Mouse (Mus musculus) lung, adult 2 months (tissue): ENCODE data around the gene Traf3ip1. TPM values are rescaled to one million over a fixed set of nuclear protein-coding genes. Genes with fewer than 3 reads are reported as not detected.
"Not testable (repeated sequence)": the region's sequence is repeated elsewhere in the genome, so short reads cannot be mapped to it uniquely, and the experiment has no call there.

Experiments
- DNase-seq: peaks from one replicate; pipeline ENCODE4 v3.0.0; 2022
- H3K4me1 ChIP-seq: fragments of 200-500 bp; 2 replicates; pipeline ENCODE4 v1.6.1; 2011; ENCODE audit warnings: low read length; ENCODE audit not compliant: control insufficient read depth, insufficient read depth
- H3K4me3 ChIP-seq: fragments of 200-500 bp; replicated peaks from 2 replicates; pipeline ENCODE3; 2011; ENCODE audit warnings: low read depth, mild to moderate bottlenecking, control low read depth, low read length; ENCODE audit errors: extremely low read depth
- CTCF ChIP-seq: fragments of 200-500 bp; IDR thresholded peaks from 2 replicates; pipeline ENCODE4 v1.5.1; 2011; ENCODE audit warnings: mild to moderate bottlenecking, low read length, control low read depth; ENCODE audit not compliant: insufficient read depth
- POLR2A ChIP-seq: fragments of 200-500 bp; IDR thresholded peaks from 2 replicates; pipeline ENCODE4 v1.6.1; 2011; ENCODE audit warnings: low read depth, mild to moderate bottlenecking, control low read depth, low read length, borderline replicate concordance; ENCODE audit errors: extremely low read depth
- WGBS: fragments of 180-500 bp; shearing (Covaris S2); methylation state at CpG from one replicate; pipeline ENCODE4 v1.1.7; 2018; 5-methylcytosine and 5-hydroxymethylcytosine counted together
- polyA plus RNA-seq: library from polyadenylated mRNA; depleted of rRNA; stranded (reverse); fragments of >200 nt; gene quantifications from 2 replicates; pipeline ENCODE4 v1.2.3, GENCODE M21; 2012

Traf3ip1 gene
- polyA plus RNA-seq, 1 experiment = 20.2 TPM

DNA sequence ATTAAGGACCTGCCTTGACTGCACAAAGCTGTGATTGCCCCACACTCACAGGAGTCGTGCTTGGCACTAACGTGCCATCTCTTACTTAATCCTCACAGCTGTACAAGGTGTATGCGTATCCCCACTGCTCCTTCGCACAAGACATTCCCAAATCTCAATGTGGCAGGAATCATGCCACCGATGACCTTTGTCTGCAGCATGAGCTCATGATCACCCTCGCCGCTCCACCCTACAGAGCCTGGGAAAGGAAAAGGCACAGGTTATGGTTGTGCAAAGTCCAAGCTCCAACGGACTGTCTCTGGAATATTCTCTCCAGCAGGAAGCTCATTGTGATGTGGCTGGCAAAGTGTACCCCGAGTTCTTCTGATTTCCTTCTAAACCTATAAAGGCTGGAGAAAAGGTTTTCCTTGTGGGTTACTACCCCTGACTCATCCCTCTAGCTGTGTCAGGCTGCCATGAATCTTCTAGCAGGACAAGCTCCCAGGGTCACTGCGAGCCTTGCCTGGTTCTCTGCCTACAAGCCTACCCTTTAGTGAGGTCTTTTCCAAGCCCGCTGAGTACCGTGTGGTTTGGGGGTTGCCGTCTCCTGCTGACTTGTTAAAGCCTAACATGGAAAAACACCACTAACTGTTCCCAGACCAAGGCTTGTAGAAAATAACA is 31.0 kb upstream of the Traf3ip1 start:
- 88% methylated on average over 13 of the region's 13 CpGs for WGBS
- no peak for TF ChIP-seq CTCF
- TF ChIP-seq POLR2A = no peak
- no peak for DNase-seq
- peaks cover 2% of the 10 kb centered on the region; the same call in 1 of the 2 replicates for H3K4me1 ChIP-seq
- H3K4me3 ChIP-seq = no peak overlapping the region

DNA sequence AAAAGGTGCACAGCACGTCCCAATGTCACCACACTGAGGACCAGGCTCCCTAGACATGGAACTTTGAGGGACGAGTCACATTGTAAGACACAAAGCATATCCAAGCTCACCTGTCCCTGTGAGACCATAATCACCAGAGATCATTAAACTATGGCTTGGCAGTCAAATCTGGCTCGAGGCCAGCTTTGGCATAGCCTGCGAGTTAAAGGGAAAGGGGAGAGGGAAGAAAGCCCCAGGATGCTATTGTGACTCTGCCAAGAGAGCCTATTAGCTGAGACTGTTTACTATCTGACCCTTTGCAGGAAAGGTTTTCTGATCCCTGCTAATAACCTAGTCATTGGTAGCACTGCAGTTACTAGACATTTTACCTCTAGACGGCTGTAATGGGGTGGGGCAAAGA is 30.0 kb upstream of the Traf3ip1 start:
- TF ChIP-seq POLR2A (no peak), CTCF (no peak)
- WGBS = 50% methylated on average over 5 of the region's 5 CpGs
- Histone ChIP-seq H3K4me3 (no peak overlapping the region), H3K4me1 (no peaks in the 10 kb centered on the region)
- no peak for DNase-seq

- peak; percentile 49 for DNase-seq
- TF ChIP-seq POLR2A (no peak), CTCF (no peak)
- no peaks in the 10 kb centered on the region for H3K4me1 ChIP-seq
- no peak overlapping the region for H3K4me3 ChIP-seq
- WGBS = 11% methylated on average over 1 of the region's 1 CpGs
Measured at GRCm38 (mm10) chr1:91465244-91465643, 29.2 kb upstream of the Traf3ip1 start.

- no peak for DNase-seq
- TF ChIP-seq POLR2A (no peak), CTCF (no peak)
- H3K4me3 ChIP-seq = no peak overlapping the region
- H3K4me1 ChIP-seq = no peaks in the 10 kb centered on the region
- 86% methylated on average over 6 of the region's 6 CpGs for WGBS
Measured at GRCm38 (mm10) chr1:91466186-91466585, 28.3 kb upstream of the Traf3ip1 start.

GRCm38 (mm10) chr1:91469888-91470419 is 24.5 kb upstream of the Traf3ip1 start:
- DNase-seq = no peak
- Histone ChIP-seq H3K4me1 (no peaks in the 10 kb centered on the region), H3K4me3 (no peak overlapping the region)
- 76% methylated on average over 4 of the region's 4 CpGs for WGBS
- TF ChIP-seq CTCF (no peak), POLR2A (no peak)

- DNase-seq, H3K4me1 ChIP-seq, H3K4me3 ChIP-seq: not testable (repeated sequence)
- whole genome bisulfite sequencing = 96% methylated on average over 13 of the region's 13 CpGs
Measured at GRCm38 (mm10) chr1:91478145-91478544, 16.3 kb upstream of the Traf3ip1 start.

DNA sequence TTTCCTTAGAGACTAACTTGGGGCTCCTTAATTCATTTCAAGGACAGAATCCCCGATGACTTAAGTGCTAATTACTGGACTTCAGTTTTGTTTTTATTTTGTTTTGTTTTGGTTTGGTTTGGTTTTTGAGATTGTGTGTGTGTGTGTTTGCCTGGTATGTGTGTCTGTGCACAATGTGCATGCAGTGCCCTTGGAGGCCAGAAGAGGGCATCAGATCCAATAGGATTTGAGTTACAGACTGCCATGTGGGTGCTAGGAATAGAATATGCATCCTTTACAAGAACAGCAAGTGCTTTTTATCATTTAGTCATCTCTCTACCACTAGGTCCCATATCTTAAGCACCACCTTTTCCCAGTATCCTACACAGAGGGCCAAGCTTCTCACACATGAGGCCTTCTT is 15.5 kb upstream of the Traf3ip1 start:
- 97% methylated on average over 1 of the region's 1 CpGs for WGBS
- no peak for TF ChIP-seq CTCF
- TF ChIP-seq POLR2A = no peak
- no peak for DNase-seq

GRCm38 (mm10) chr1:91482616-91483211 is 11.7 kb upstream of the Traf3ip1 start:
- no peak for DNase-seq
- 56% methylated on average over 7 of the region's 7 CpGs for WGBS
- Histone ChIP-seq H3K4me1 (peaks cover 5% of the 10 kb centered on the region; the same call in 1 of the 2 replicates), H3K4me3 (no peak overlapping the region)
- TF ChIP-seq POLR2A (no peak), CTCF (no peak)

More for the DNA sequence above, 15.5 kb upstream of the Traf3ip1 start:
- Histone ChIP-seq H3K4me1 (peaks cover 5% of the 10 kb centered on the region; the same call in 1 of the 2 replicates), H3K4me3 (no peak overlapping the region)

- Histone ChIP-seq H3K4me1 (peaks cover 5% of the 10 kb centered on the region; the same call in 1 of the 2 replicates), H3K4me3 (no peak overlapping the region)
- WGBS = 34% methylated on average over 10 of the region's 10 CpGs
- DNase-seq = peak; percentile 83
- TF ChIP-seq CTCF (peak; percentile 93), POLR2A (no peak)
Measured at GRCm38 (mm10) chr1:91483304-91484010, 11.0 kb upstream of the Traf3ip1 start.
